Mouse (Mus musculus) testis, adult 2 months (tissue): ENCODE measurements around the gene Zmat3.
A peak's percentile ranks its signal among the peaks of the same experiment; 100 is the strongest.

Experiments
- CTCF ChIP-seq: fragments of 200-500 bp; IDR thresholded peaks from 2 replicates; pipeline ENCODE4 v1.5.1; 2012; ENCODE audit warnings: low read depth, mild to moderate bottlenecking, inconsistent platforms, low read length, moderate library complexity; ENCODE audit not compliant: control insufficient read depth, insufficient read depth, insufficient replicate concordance
- POLR2A ChIP-seq: fragments of 200-500 bp; IDR thresholded peaks from 2 replicates; pipeline ENCODE4 v1.6.1; 2012; ENCODE audit warnings: low read depth, mild to moderate bottlenecking, inconsistent platforms, low read length, moderate library complexity; ENCODE audit not compliant: control insufficient read depth

- TF ChIP-seq CTCF (peak; percentile 64; the same call in 1 of the 2 replicates), POLR2A (no peak)
These were observed 48.5 kb downstream of the Zmat3 start for GRCm38 (mm10) chr3:32317165-32317900.
